Mouse (Mus musculus) liver, embryonic 12.5 days (tissue): ENCODE measurements around the gene Srd5a1. TPM values are rescaled to one million over a fixed set of nuclear protein-coding genes. Genes with fewer than 3 reads are reported as not detected.
"Not testable (repeated sequence)": the region's sequence is repeated elsewhere in the genome, so short reads cannot be mapped to it uniquely, and the experiment has no call there.

Experiments
- ATAC-seq: fragments of 200-750 bp; cut with Nextera tagmentation; 2 replicates; pipeline ENCODE4 v1.8.0; 2017; ENCODE audit warnings: moderate number of reproducible peaks, mild to moderate bottlenecking, moderate library complexity
- H3K27ac ChIP-seq: fragments of 300-500 bp; sonication (generic); 2 replicates; pipeline ENCODE4 v1.5.1; 2016; ENCODE audit warnings: mild to moderate bottlenecking
- H3K27me3 ChIP-seq: fragments of 300-500 bp; sonication (generic); replicated peaks from 2 replicates; pipeline ENCODE4 v1.6.1; 2016; ENCODE audit warnings: mild to moderate bottlenecking, moderate library complexity
- H3K36me3 ChIP-seq: fragments of 300-500 bp; sonication (generic); 2 replicates; pipeline ENCODE4 v1.6.1; 2016; ENCODE audit warnings: mild to moderate bottlenecking, moderate library complexity
- H3K4me1 ChIP-seq: fragments of 300-500 bp; sonication (generic); 2 replicates; pipeline ENCODE4 v1.6.1; 2016
- H3K4me2 ChIP-seq: fragments of 300-500 bp; sonication (generic); 2 replicates; pipeline ENCODE4 v1.6.1; 2016; ENCODE audit warnings: mild to moderate bottlenecking, moderate library complexity
- H3K4me3 ChIP-seq: fragments of 300-500 bp; sonication (generic); 2 replicates; pipeline ENCODE4 v1.5.1; 2016; ENCODE audit warnings: mild to moderate bottlenecking, moderate library complexity
- H3K9ac ChIP-seq: fragments of 300-500 bp; sonication (generic); 2 replicates; pipeline ENCODE4 v1.6.1; 2016; ENCODE audit warnings: mild to moderate bottlenecking, moderate library complexity
- H3K9me3 ChIP-seq: fragments of 300-500 bp; sonication (generic); replicated peaks from 2 replicates; pipeline ENCODE4 v1.6.1; 2016; ENCODE audit warnings: mild to moderate bottlenecking, moderate library complexity
- WGBS: fragments of 180-500 bp; shearing (Covaris S2); methylation state at CpG from one replicate; pipeline ENCODE4 v1.1.7; 2016; ENCODE audit not compliant: insufficient replicate concordance; 5-methylcytosine and 5-hydroxymethylcytosine counted together
- polyA plus RNA-seq: library from polyadenylated mRNA; unstranded; fragments of >200 nt; fragmentation: Nextera tagmentation; extraction: Ambion mirVana; gene quantifications from 2 replicates; pipeline ENCODE4 v1.2.1, GENCODE M21; 2016

Gene Srd5a1
- polyA plus RNA-seq, 1 experiment from 2014 or later: 6.0 TPM

- 76% methylated on average over 8 of the region's 8 CpGs for WGBS
- Histone ChIP-seq H3K4me2 (no peak overlapping the region), H3K4me3 (no peak overlapping the region), H3K9ac (no peak overlapping the region), H3K27ac (no peak overlapping the region), H3K36me3 (no peaks in the 10 kb centered on the region), H3K4me1 (no peaks in the 10 kb centered on the region), H3K27me3 (no peaks in the 10 kb centered on the region), H3K9me3 (no peaks in the 10 kb centered on the region)
- ATAC-seq: no peak
Observed at GRCm38 (mm10) chr13:69592226-69592625, 19.0 kb downstream of the Srd5a1 start.

GRCm38 (mm10) chr13:69591338-69591737, 19.9 kb downstream of the Srd5a1 start:
- Histone ChIP-seq H3K4me3 (no peak overlapping the region), H3K9me3 (no peaks in the 10 kb centered on the region), H3K9ac (no peak overlapping the region), H3K27ac (no peak overlapping the region), H3K36me3 (no peaks in the 10 kb centered on the region), H3K4me2 (no peak overlapping the region), H3K27me3 (no peaks in the 10 kb centered on the region), H3K4me1 (no peaks in the 10 kb centered on the region)
- ATAC-seq: no peak
- 82% methylated on average over 5 of the region's 5 CpGs for WGBS

- 64% methylated on average over 6 of the region's 6 CpGs for WGBS
- H3K4me2 ChIP-seq: no peak overlapping the region
- H3K9me3 ChIP-seq: no peaks in the 10 kb centered on the region
- H3K4me1 ChIP-seq: no peaks in the 10 kb centered on the region
- no peaks in the 10 kb centered on the region for H3K36me3 ChIP-seq
- H3K9ac ChIP-seq: no peak overlapping the region
- no peak overlapping the region for H3K4me3 ChIP-seq
- H3K27ac ChIP-seq: no peak overlapping the region
- no peak for ATAC-seq
- H3K27me3 ChIP-seq: no peaks in the 10 kb centered on the region
Observed at GRCm38 (mm10) chr13:69588263-69588662, 23.0 kb downstream of the Srd5a1 start.

GRCm38 (mm10) chr13:69587849-69588248, 23.4 kb downstream of the Srd5a1 start:
- Histone ChIP-seq H3K36me3 (no peaks in the 10 kb centered on the region), H3K9ac (no peak overlapping the region), H3K27ac (no peak overlapping the region), H3K4me2 (no peak overlapping the region), H3K4me1 (no peaks in the 10 kb centered on the region), H3K9me3 (no peaks in the 10 kb centered on the region), H3K4me3 (no peak overlapping the region), H3K27me3 (no peaks in the 10 kb centered on the region)
- ATAC-seq: no peak
- WGBS: 41% methylated on average over 3 of the region's 3 CpGs

- Histone ChIP-seq H3K4me1 (no peaks in the 10 kb centered on the region), H3K4me2 (no peak overlapping the region), H3K9ac (no peak overlapping the region), H3K27me3 (no peaks in the 10 kb centered on the region), H3K27ac (no peak overlapping the region), H3K9me3 (no peaks in the 10 kb centered on the region), H3K36me3 (no peaks in the 10 kb centered on the region), H3K4me3 (no peak overlapping the region)
- ATAC-seq: no peak
- 60% methylated on average over 10 of the region's 10 CpGs for WGBS
Observed at GRCm38 (mm10) chr13:69586337-69586736, 24.9 kb downstream of the Srd5a1 start.

- Histone ChIP-seq H3K27ac (no peak overlapping the region), H3K4me2 (no peak overlapping the region), H3K4me1 (no peaks in the 10 kb centered on the region), H3K9ac (no peak overlapping the region), H3K27me3 (no peaks in the 10 kb centered on the region), H3K9me3 (no peaks in the 10 kb centered on the region), H3K4me3 (no peak overlapping the region), H3K36me3 (no peaks in the 10 kb centered on the region)
- ATAC-seq: no peak
- whole genome bisulfite sequencing: 38% methylated on average over 6 of the region's 6 CpGs
Observed at GRCm38 (mm10) chr13:69585828-69586227, 25.4 kb downstream of the Srd5a1 start.

- Histone ChIP-seq H3K4me1 (no peaks in the 10 kb centered on the region), H3K27me3 (no peaks in the 10 kb centered on the region), H3K36me3 (no peaks in the 10 kb centered on the region), H3K9me3 (no peaks in the 10 kb centered on the region), H3K4me2 (no peak overlapping the region), H3K9ac (no peak overlapping the region), H3K4me3 (no peak overlapping the region), H3K27ac (no peak overlapping the region)
- WGBS: 72% methylated on average over 6 of the region's 6 CpGs
- ATAC-seq: no peak
Observed at GRCm38 (mm10) chr13:69583591-69583990, 27.7 kb downstream of the Srd5a1 start.

- Histone ChIP-seq H3K4me1 (no peaks in the 10 kb centered on the region), H3K4me3 (no peak overlapping the region), H3K36me3 (no peaks in the 10 kb centered on the region), H3K27me3 (no peaks in the 10 kb centered on the region), H3K4me2 (no peak overlapping the region), H3K9ac (no peak overlapping the region), H3K9me3 (no peaks in the 10 kb centered on the region), H3K27ac (no peak overlapping the region)
- ATAC-seq: no peak
- 73% methylated on average over 6 of the region's 6 CpGs for WGBS
Observed at GRCm38 (mm10) chr13:69582411-69582810, 28.8 kb downstream of the Srd5a1 start.

GRCm38 (mm10) chr13:69577181-69577834, 33.9 kb downstream of the Srd5a1 start:
- ATAC-seq: no peak
- 82% methylated on average over 16 of the region's 16 CpGs for WGBS
- H3K36me3 ChIP-seq: no peaks in the 10 kb centered on the region

GRCm38 (mm10) chr13:69576676-69577075, 34.6 kb downstream of the Srd5a1 start:
- ATAC-seq: no peak
- Histone ChIP-seq H3K4me3 (no peak overlapping the region), H3K9ac (no peak overlapping the region), H3K27ac (no peak overlapping the region), H3K4me2 (no peak overlapping the region), H3K9me3 (no peaks in the 10 kb centered on the region), H3K4me1 (no peaks in the 10 kb centered on the region), H3K27me3 (no peaks in the 10 kb centered on the region), H3K36me3 (no peaks in the 10 kb centered on the region)
- 62% methylated on average over 11 of the region's 11 CpGs for WGBS

More at GRCm38 (mm10) chr13:69577181-69577834, 33.9 kb downstream of the Srd5a1 start:
- Histone ChIP-seq H3K4me3 (no peak overlapping the region), H3K9me3 (no peaks in the 10 kb centered on the region), H3K27ac (no peak overlapping the region), H3K9ac (no peak overlapping the region), H3K4me2 (no peak overlapping the region), H3K4me1 (no peaks in the 10 kb centered on the region), H3K27me3 (no peaks in the 10 kb centered on the region)

GRCm38 (mm10) chr13:69572594-69572993, 38.6 kb downstream of the Srd5a1 start:
- no peak overlapping the region for H3K27ac ChIP-seq
- H3K36me3 ChIP-seq: no peaks in the 10 kb centered on the region
- H3K4me2 ChIP-seq: no peak overlapping the region
- no peak overlapping the region for H3K9ac ChIP-seq
- 78% methylated on average over 3 of the region's 3 CpGs for WGBS
- no peak overlapping the region for H3K4me3 ChIP-seq
- H3K4me1 ChIP-seq: no peaks in the 10 kb centered on the region
- H3K9me3 ChIP-seq: no peaks in the 10 kb centered on the region
- ATAC-seq: no peak
- no peaks in the 10 kb centered on the region for H3K27me3 ChIP-seq

- H3K4me3 ChIP-seq: no peak overlapping the region
- no peak overlapping the region for H3K4me2 ChIP-seq
- H3K9ac ChIP-seq: no peak overlapping the region
- no peaks in the 10 kb centered on the region for H3K36me3 ChIP-seq
- no peaks in the 10 kb centered on the region for H3K27me3 ChIP-seq
- ATAC-seq: no peak
- peaks cover 2% of the 10 kb centered on the region; the same call in 1 of the 2 replicates for H3K4me1 ChIP-seq
- no peak overlapping the region for H3K27ac ChIP-seq
- WGBS: 66% methylated on average over 9 of the region's 9 CpGs
- H3K9me3 ChIP-seq: no peaks in the 10 kb centered on the region
Observed at GRCm38 (mm10) chr13:69569201-69569600, 42.0 kb downstream of the Srd5a1 start.

GRCm38 (mm10) chr13:69565401-69565800, 45.8 kb downstream of the Srd5a1 start:
- H3K4me3 ChIP-seq, H3K9me3 ChIP-seq, ATAC-seq, H3K9ac ChIP-seq, H3K27ac ChIP-seq, H3K27me3 ChIP-seq, H3K4me2 ChIP-seq, H3K36me3 ChIP-seq, H3K4me1 ChIP-seq: not testable (repeated sequence)
- 76% methylated on average over 4 of the region's 4 CpGs for WGBS
